Mouse (Mus musculus) liver, embryonic 14 days (tissue): Measurements from ENCODE around the gene Gm17018. TPM values are rescaled to one million over a fixed set of nuclear protein-coding genes. Genes with fewer than 3 reads are reported as not detected.

ENCODE experiments used
- polyA plus RNA-seq: library from polyadenylated mRNA; depleted of rRNA; stranded (reverse); fragments of >200 nt; gene quantifications from 2 replicates; pipeline ENCODE4 v1.2.3, GENCODE M21; 2012; rRNA removed

Gene Gm17018
- polyA plus RNA-seq: 7.4 and 7.8 TPM in 2 replicates

DNA sequence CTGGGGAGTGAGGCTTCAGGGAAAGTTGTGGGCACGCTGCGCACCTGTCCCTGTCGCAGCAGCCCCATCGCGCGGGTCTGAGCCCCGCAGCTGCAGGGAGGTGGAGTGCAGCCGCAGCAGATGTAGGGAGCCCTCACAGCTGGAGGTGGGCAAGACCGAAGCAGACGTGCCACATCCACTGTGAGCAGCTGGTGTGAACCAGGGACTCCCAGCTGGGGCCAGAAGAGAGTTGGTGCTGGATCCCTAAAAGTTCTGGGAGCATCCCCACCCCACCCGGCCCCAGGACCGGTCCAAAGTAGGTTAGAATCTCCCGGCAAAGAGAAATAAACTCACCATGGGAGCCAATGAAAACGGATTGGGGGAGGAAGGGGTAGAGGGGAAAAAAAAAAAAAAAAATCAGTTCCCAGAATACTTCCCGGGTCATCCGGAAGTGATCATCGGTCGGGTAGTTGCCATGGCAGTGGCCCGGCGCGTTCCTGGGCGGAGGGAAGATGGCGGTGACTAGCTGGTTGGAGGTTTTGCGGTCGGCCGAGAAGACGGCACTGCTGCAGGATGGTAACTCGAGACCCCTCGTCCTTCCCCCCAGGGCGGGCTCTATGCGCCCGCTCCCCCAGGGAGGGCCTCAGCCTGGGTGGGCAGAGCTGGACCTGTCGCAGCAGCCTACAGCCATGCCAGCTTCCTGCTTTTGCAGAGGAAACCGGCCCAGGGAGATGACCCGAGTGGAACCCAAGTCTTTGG lies at the start of gene Gm17018, which contains the start of gene Poll:
TSS of gene Gm17018 (plus strand) at position 463 of the 738 bp plus-strand sequence.
TSS of gene Poll (minus strand) at position 379 of the 738 bp plus-strand sequence.

Other genes with a start within 250 kb of the Gm17018 start
- gene Btrc, start 196.9 kb upstream of the Gm17018 start, polyA plus RNA-seq: 28.3 and 31.1 TPM in 2 replicates
- 3.0 and 3.9 TPM in 2 replicates for gene Poll, start 84 bp upstream of the Gm17018 start, polyA plus RNA-seq
- 12.0 and 13.1 TPM in 2 replicates for gene Fbxw4, start 99.7 kb downstream of the Gm17018 start, polyA plus RNA-seq
- 0.02 TPM in 1 of 2 replicates, not detected in the other for gene Fgf8, start 182.3 kb downstream of the Gm17018 start, polyA plus RNA-seq
- gene Npm3, start 189.0 kb downstream of the Gm17018 start, polyA plus RNA-seq: 57.9 and 59.5 TPM in 2 replicates
- gene Mgea5, start 223.2 kb downstream of the Gm17018 start, polyA plus RNA-seq: 28.8 and 30.8 TPM in 2 replicates